In the genomic region with DNA sequence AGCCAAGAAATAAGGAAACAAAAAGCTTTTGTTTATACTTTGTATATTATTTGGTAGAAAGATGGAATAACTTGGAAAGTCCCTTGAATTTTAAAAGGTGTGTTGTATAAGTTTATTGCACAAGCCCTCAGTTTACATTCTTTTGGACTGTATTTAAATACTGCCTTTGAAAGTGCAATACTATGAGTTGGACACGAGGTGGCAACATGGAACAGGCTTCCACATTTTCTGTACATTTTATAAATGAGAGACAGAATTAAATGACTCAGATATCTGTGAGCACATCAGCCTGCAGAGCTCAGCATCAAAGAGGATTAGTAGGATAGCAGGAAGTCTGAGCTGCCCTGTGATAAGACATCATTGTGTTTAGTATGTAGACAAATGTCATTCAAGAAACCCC, we compare ENCODE assay signal across 1 mouse cellular context.
TF ChIP-seq lines count a peak whose summit lies in the region.

No protein-coding gene starts in this region.

TF ChIP-seq in MEL, 35 proteins besides CTCF, POLR2A, EP300 and RAD21:
- TF ChIP-seq MYC (IDR thresholded peaks at IDR 0.05; ENCODE audit: low read depth, low read length) (no peak), POLR2AphosphoS5 (IDR thresholded peaks at IDR 0.05; ENCODE audit: borderline replicate concordance, low read depth, low read length) (no peak), SMC3 (IDR thresholded peaks at IDR 0.05; ENCODE audit: low read depth, low read length) (peak; percentile 64), ZKSCAN1 (IDR thresholded peaks at IDR 0.05; ENCODE audit: low read depth, low read length) (no peak), ZMIZ1 (IDR thresholded peaks at IDR 0.05; ENCODE audit: low read depth, low read length) (no peak), USF1 (IDR thresholded peaks at IDR 0.05; ENCODE audit: low read depth, low read length) (no peak), MAFK (IDR thresholded peaks at IDR 0.05; ENCODE audit: borderline replicate concordance, low read depth, low read length) (no peak), JUND (IDR thresholded peaks at IDR 0.05; ENCODE audit: low read depth, low read length) (no peak)
